Comparison of ENCODE assay signal across 12 mouse cellular contexts in the genomic region with DNA sequence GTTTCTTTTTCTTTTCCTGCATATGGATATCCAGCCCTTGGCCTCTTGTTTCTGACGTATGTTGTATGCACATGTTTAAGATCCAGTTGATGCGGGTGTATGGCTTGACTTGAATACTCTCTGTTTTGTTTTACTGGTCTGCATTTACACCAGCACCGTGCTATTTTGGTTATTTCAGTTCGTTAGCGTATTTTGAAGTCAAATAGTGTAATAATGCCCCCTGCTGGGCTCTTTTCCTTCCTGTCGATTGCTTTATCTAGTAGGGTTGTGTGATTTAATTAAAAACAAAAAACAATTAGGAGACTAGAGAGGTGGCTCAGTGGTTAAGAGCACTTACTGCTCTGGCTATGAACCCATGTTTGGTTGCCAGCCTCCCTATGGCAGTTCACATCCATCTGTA. TPM values are rescaled to one million over a fixed set of nuclear protein-coding genes. Genes with fewer than 3 reads are reported as not detected.
DNase-seq lines count a peak whose midpoint lies in the region; ATAC-seq lines count a peak whose summit lies in the region.
"Had no signal": no experiment of that assay in that cellular context is flagged by ENCODE, and none has a peak within 500 bp of the region (broad histone marks: within the 10 kb centered on the region; RNA-seq: fewer than 3 reads in every experiment).

No protein-coding gene starts in this region.

- WGBS in forebrain, embryonic 11.5 days = 75% methylated on average over 6 of the region's 6 CpGs
- 71% methylated on average over 6 of the region's 6 CpGs for WGBS in forebrain, embryonic 12.5 days

- 0 out of 2 replicates have a peak, but pooled peaks have one; percentile 15 for ATAC-seq in forebrain, embryonic 11.5 days (replicated peaks; ENCODE audit: low FRiP score)
- ATAC-seq in forebrain, embryonic 12.5 days (ENCODE audit: low FRiP score) = no peak
- no peak for ATAC-seq in erythroid progenitor cell, adult 5-6 weeks (replicated peaks; ENCODE audit: low FRiP score, poor library complexity, severe bottlenecking)

- H3K4me3 ChIP-seq in forebrain, embryonic 11.5 days (ENCODE audit: low read depth, low read length) = no peak overlapping the region
- no peak overlapping the region for H3K4me3 ChIP-seq in forebrain, embryonic 12.5 days (replicated peaks)
- H3K4me3 ChIP-seq: embryonic facial prominence, embryonic 10.5 days; liver, embryonic 13.5 days had no signal

- H3K4me1 ChIP-seq in forebrain, embryonic 11.5 days (replicated peaks; ENCODE audit: control insufficient read depth, insufficient read depth, low read length) = no peaks in the 10 kb centered on the region
- H3K4me1 ChIP-seq in forebrain, embryonic 12.5 days = no peaks in the 10 kb centered on the region
- H3K4me1 ChIP-seq: embryonic facial prominence, embryonic 10.5 days; liver, embryonic 13.5 days had no signal

- H3K36me3 ChIP-seq in forebrain, embryonic 11.5 days (ENCODE audit: control insufficient read depth, insufficient read depth, low read length) = no peaks in the 10 kb centered on the region
- peaks cover under 1% of the 10 kb centered on the region; the same call in 1 of the 2 replicates for H3K36me3 ChIP-seq in forebrain, embryonic 12.5 days (replicated peaks)
- H3K36me3 ChIP-seq: liver, embryonic 13.5 days had no signal

- no peaks in the 10 kb centered on the region for H3K9me3 ChIP-seq in forebrain, embryonic 11.5 days (ENCODE audit: control insufficient read depth, low read length)
- no peaks in the 10 kb centered on the region for H3K9me3 ChIP-seq in forebrain, embryonic 12.5 days
- H3K9me3 ChIP-seq: embryonic facial prominence, embryonic 10.5 days; liver, embryonic 13.5 days had no signal

- H3K27ac ChIP-seq in forebrain, embryonic 11.5 days (ENCODE audit: low read depth, low read length) = no peak overlapping the region
- H3K27ac ChIP-seq in forebrain, embryonic 12.5 days = no peak overlapping the region
- H3K27ac ChIP-seq: embryonic facial prominence, embryonic 10.5 days; liver, embryonic 13.5 days had no signal

- no peaks in the 10 kb centered on the region for H3K27me3 ChIP-seq in forebrain, embryonic 11.5 days (ENCODE audit: control insufficient read depth, insufficient read depth, low read length)
- H3K27me3 ChIP-seq in forebrain, embryonic 12.5 days = no peaks in the 10 kb centered on the region
- H3K27me3 ChIP-seq: liver, embryonic 13.5 days had no signal

- DNase-seq in forebrain, embryonic 11.5 days (ENCODE audit: low spot score) = no peak
- DNase-seq in lung, postnatal 14 days = peak; percentile 33
- DNase-seq in lung, postnatal 4 days = no peak
- peak; percentile 44 for DNase-seq in brain, adult 2 months (ENCODE audit: low read depth, low spot score)
- DNase-seq in spleen, postnatal 36 days (ENCODE audit: low spot score in 2 of 2) = peak; percentile 50 to 73
- no peak for DNase-seq in urinary bladder, postnatal 4 days (ENCODE audit: low spot score in 2 of 2)
- DNase-seq: gastrocnemius, postnatal 10 days; heart, postnatal 4 days; liver, embryonic 13.5 days had no signal

- no peak overlapping the region for H3K9ac ChIP-seq in forebrain, embryonic 11.5 days (ENCODE audit: low read length)
- H3K9ac ChIP-seq in forebrain, embryonic 12.5 days = no peak overlapping the region
- H3K9ac ChIP-seq: liver, embryonic 13.5 days had no signal

- H3K4me2 ChIP-seq in forebrain, embryonic 11.5 days (ENCODE audit: low read depth, low read length, severe bottlenecking) = no peak overlapping the region
- H3K4me2 ChIP-seq in forebrain, embryonic 12.5 days = no peak overlapping the region
- H3K4me2 ChIP-seq: liver, embryonic 13.5 days had no signal

RNA-seq across cellular contexts. Expression of a gene that starts 52.9 kb away (rescaled TPM):
- 47.6 and 56.5 TPM in 2 replicates for polyA plus RNA-seq in forebrain, embryonic 11.5 days (2014; fragmentation: Nextera tagmentation; extraction: Ambion mirVana)
- polyA plus RNA-seq in forebrain, embryonic 12.5 days (2016; fragmentation: Nextera tagmentation; extraction: Ambion mirVana) = 65.1 and 70.8 TPM in 2 replicates
- total RNA-seq in erythroid progenitor cell, adult 5-6 weeks (2015; ENCODE audit: low replicate concordance) = not detected in 2 replicates
- not detected in 2 replicates for total RNA-seq in erythroid progenitor cell, adult 5-6 weeks (2017; ENCODE audit: low replicate concordance)

Comparison
In these comparisons a context has a peak if more than half of its experiments do, and no peak if none do; other contexts are left out.
1. DNase-seq: peak in lung, postnatal 14 days (single experiment), brain, adult 2 months (single experiment) and spleen, postnatal 36 days (2 of 2); none in forebrain, embryonic 11.5 days (single experiment), lung, postnatal 4 days (0 of 2) and urinary bladder, postnatal 4 days (0 of 2).